Mouse (Mus musculus) granulocyte monocyte progenitor cell, adult 5-6 weeks (primary cell): ENCODE results near the gene Mrnip. TPM values are rescaled to one million over a fixed set of nuclear protein-coding genes. Genes with fewer than 3 reads are reported as not detected.

ENCODE experiments used
- ATAC-seq: replicated peaks from 2 replicates; pipeline ENCODE4 v1.8.0; 2016; ENCODE audit warnings: mild to moderate bottlenecking, moderate TSS enrichment, inconsistent platforms; ENCODE audit not compliant: poor library complexity, severe bottlenecking
- total RNA-seq, 2 experiments: library from RNA; stranded (forward) in 1 of 2; stranded (reverse) in 1 of 2; fragments of 200-712, 200-1000 nt in 1 of 2; fragments of >200 nt in 1 of 2; fragmentation: Nextera tagmentation in 1 of 2; gene quantifications; 2 replicates each; pipeline ENCODE4 v1.2.3; 2014 to 2017

Mrnip gene
- total RNA-seq, 2 experiments from 2014 or later, result 18.4 to 22.0 TPM

DNA sequence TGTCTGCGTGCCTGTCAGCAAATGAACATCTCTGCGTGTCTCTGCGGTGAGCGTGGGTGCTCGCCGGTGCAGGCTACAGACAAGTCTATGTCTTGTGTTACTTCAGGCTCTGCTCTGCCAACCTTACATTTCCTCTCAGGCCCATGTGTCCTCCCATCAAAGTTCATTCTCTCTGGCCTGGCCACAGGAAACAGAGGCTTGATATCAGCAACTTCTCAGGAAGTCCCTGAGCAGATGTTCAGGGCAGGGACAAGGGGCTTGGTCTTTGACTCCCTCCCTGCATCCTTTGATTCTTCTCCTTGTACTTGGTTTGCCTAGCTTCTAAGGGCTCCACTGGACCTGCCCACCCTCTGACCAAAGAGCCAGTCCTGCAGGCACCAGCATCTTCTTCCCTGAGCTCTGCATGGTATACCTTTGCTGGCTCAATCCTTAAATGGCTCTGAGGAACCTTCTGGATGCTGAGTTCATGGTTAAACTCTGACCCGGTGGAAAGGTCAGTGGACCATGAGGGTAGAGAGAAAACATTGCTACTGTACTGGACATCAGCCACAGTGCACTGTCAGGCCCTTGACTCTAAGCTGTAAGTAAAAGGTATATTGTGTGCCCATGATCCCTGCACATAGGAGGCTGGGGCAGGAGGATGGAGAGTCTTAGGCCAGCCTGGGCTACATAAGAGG is 66.1 kb downstream of the Mrnip start:
- peak; percentile 11 for ATAC-seq

DNA sequence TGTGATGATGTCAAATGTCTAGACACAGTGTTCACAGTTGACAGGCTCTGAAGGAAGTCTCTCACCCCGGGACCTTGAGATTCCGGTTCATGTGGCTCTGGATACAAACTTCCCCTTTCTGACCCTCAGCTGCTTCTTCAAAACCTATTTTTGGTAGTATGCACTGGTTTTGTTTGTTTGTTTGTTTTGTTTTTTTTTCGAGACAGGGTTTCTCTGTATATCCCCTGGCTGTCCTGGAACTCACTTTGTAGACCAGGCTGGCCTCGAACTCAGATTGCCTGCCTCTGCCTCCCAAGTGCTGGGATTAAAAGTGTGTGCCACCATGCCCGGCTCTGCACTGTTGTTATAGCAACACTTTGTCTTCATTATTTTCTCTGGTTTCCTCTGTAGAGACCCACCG is 69.7 kb downstream of the Mrnip start:
- ATAC-seq, result peak; percentile 27; the same call in 1 of the 2 replicates

GRCm38 (mm10) chr11:50245269-50245668 is 71.0 kb downstream of the Mrnip start:
- no peak for ATAC-seq

- no peak for ATAC-seq
Observed at GRCm38 (mm10) chr11:50248473-50249171, 74.4 kb downstream of the Mrnip start.

Other genes starting within 250 kb of the Mrnip start
- 164 and 170 TPM in 2 replicates for gene Rnf130, start 149.1 kb upstream of the Mrnip start, total RNA-seq (2014; fragmentation: Nextera tagmentation)
- 230 and 235 TPM in 2 replicates for gene Rnf130, start 149.1 kb upstream of the Mrnip start, total RNA-seq (2017)
- 53.7 and 63.7 TPM in 2 replicates for gene Tbc1d9b, start 43.0 kb upstream of the Mrnip start, total RNA-seq (2014; fragmentation: Nextera tagmentation)
- gene Tbc1d9b, start 43.0 kb upstream of the Mrnip start, total RNA-seq (2017), result 76.4 and 97.2 TPM in 2 replicates
- 89.7 and 92.6 TPM in 2 replicates for gene Sqstm1, start 36.4 kb downstream of the Mrnip start, total RNA-seq (2014; fragmentation: Nextera tagmentation)
- 131 and 165 TPM in 2 replicates for gene Sqstm1, start 36.4 kb downstream of the Mrnip start, total RNA-seq (2017)
- gene Mgat4b, start 36.4 kb downstream of the Mrnip start, total RNA-seq (2014; fragmentation: Nextera tagmentation), result 22.7 and 23.9 TPM in 2 replicates
- gene Mgat4b, start 36.4 kb downstream of the Mrnip start, total RNA-seq (2017), result 11.5 and 14.6 TPM in 2 replicates
- gene Ltc4s, start 64.2 kb downstream of the Mrnip start, total RNA-seq (2014; fragmentation: Nextera tagmentation), result 1.6 TPM in 1 of 2 replicates, not detected in the other
- not detected in 2 replicates for gene Ltc4s, start 64.2 kb downstream of the Mrnip start, total RNA-seq (2017)
- 11.7 and 13.4 TPM in 2 replicates for gene Maml1, start 117.9 kb downstream of the Mrnip start, total RNA-seq (2014; fragmentation: Nextera tagmentation)
- 3.9 and 4.6 TPM in 2 replicates for gene Maml1, start 117.9 kb downstream of the Mrnip start, total RNA-seq (2017)
- 406 and 409 TPM in 2 replicates for gene Canx, start 151.2 kb downstream of the Mrnip start, total RNA-seq (2014; fragmentation: Nextera tagmentation)
- 955 and 1,233 TPM in 2 replicates for gene Canx, start 151.2 kb downstream of the Mrnip start, total RNA-seq (2017)
- not detected in 2 replicates for gene Cby3, start 180.0 kb downstream of the Mrnip start, total RNA-seq (2014; fragmentation: Nextera tagmentation)
- not detected in 2 replicates for gene Cby3, start 180.0 kb downstream of the Mrnip start, total RNA-seq (2017)
- gene Hnrnph1, start 202.5 kb downstream of the Mrnip start, total RNA-seq (2014; fragmentation: Nextera tagmentation), result 644 and 818 TPM in 2 replicates
- 838 and 1,051 TPM in 2 replicates for gene Hnrnph1, start 202.5 kb downstream of the Mrnip start, total RNA-seq (2017)